Mouse (Mus musculus): ENCODE data around the gene Upk3bl.
"Not testable (repeated sequence)": the region's sequence is repeated elsewhere in the genome, so short reads cannot be mapped to it uniquely, and the experiment has no call there.

Upk3bl gene

GRCm38 (mm10) chr5:136045987-136046386, 8.3 kb upstream of the Upk3bl start:
- peak; percentile 85 for DNase-seq (ENCODE audit: low spot score)

GRCm38 (mm10) chr5:136048541-136048940, 5.8 kb upstream of the Upk3bl start:
- DNase-seq (ENCODE audit: low spot score), result not testable (repeated sequence)

- no peak for DNase-seq (ENCODE audit: low spot score)
These were observed 4.4 kb upstream of the Upk3bl start for GRCm38 (mm10) chr5:136049926-136050325.

GRCm38 (mm10) chr5:136051231-136052085, 2.8 kb upstream of the Upk3bl start:
- peak; percentile 82 for DNase-seq (ENCODE audit: low spot score)

GRCm38 (mm10) chr5:136052861-136053655, 1.2 kb upstream of the Upk3bl start:
- peak; percentile 54 for DNase-seq (ENCODE audit: low spot score)

GRCm38 (mm10) chr5:136056062-136056461, 1.8 kb downstream of the Upk3bl start:
- no peak for DNase-seq (ENCODE audit: low spot score)

- no peak for DNase-seq (ENCODE audit: low spot score)
These were observed 2.8 kb downstream of the Upk3bl start for GRCm38 (mm10) chr5:136057085-136057484.

- peak; percentile 74 for DNase-seq (ENCODE audit: low spot score)
These were observed 7.3 kb downstream of the Upk3bl start for GRCm38 (mm10) chr5:136061567-136061966.

- no peak for DNase-seq (ENCODE audit: low spot score)
These were observed 9.6 kb downstream of the Upk3bl start for GRCm38 (mm10) chr5:136063920-136064319.

GRCm38 (mm10) chr5:136066404-136067148, 12.3 kb downstream of the Upk3bl start:
- DNase-seq (ENCODE audit: low spot score), result not testable (repeated sequence)

GRCm38 (mm10) chr5:136069411-136069810, 15.1 kb downstream of the Upk3bl start:
- DNase-seq (ENCODE audit: low spot score), result no peak

GRCm38 (mm10) chr5:136073051-136073450, 18.8 kb downstream of the Upk3bl start:
- no peak for DNase-seq (ENCODE audit: low spot score)

- no peak for DNase-seq (ENCODE audit: low spot score)
These were observed 19.2 kb downstream of the Upk3bl start for GRCm38 (mm10) chr5:136073526-136073925.

GRCm38 (mm10) chr5:136075076-136075475, 20.8 kb downstream of the Upk3bl start:
- DNase-seq (ENCODE audit: low spot score), result no peak

GRCm38 (mm10) chr5:136076284-136076683, 22.0 kb downstream of the Upk3bl start:
- DNase-seq (ENCODE audit: low spot score), result no peak

- DNase-seq (ENCODE audit: low spot score), result no peak
These were observed 22.8 kb downstream of the Upk3bl start for GRCm38 (mm10) chr5:136077001-136077550.

- DNase-seq (ENCODE audit: low spot score), result no peak
These were observed 23.8 kb downstream of the Upk3bl start for GRCm38 (mm10) chr5:136078136-136078535.

- no peak for DNase-seq (ENCODE audit: low spot score)
These were observed 28.1 kb downstream of the Upk3bl start for GRCm38 (mm10) chr5:136082345-136082744.

GRCm38 (mm10) chr5:136083669-136084107, 29.4 kb downstream of the Upk3bl start, which contains the start of gene Rasa4:
Rasa4 (plus strand) TSS chr5:136083916.
- peak; percentile 93 for DNase-seq (ENCODE audit: low spot score)

GRCm38 (mm10) chr5:136084144-136084881, 30.0 kb downstream of the Upk3bl start:
- DNase-seq (ENCODE audit: low spot score), result no peak

Measured in adipocyte (in vitro differentiated cells).